Mouse (Mus musculus) erythroblast, embryonic 14.5 days (primary cell): ENCODE data around the gene Htra2. TPM values are rescaled to one million over a fixed set of nuclear protein-coding genes. Genes with fewer than 3 reads are reported as not detected.
A peak's percentile ranks its signal among the peaks of the same experiment; 100 is the strongest.

Source experiments
- H3K27me3 ChIP-seq: 2 replicates; pipeline ENCODE4 v1.6.1; 2012; ENCODE audit warnings: inconsistent platforms; ENCODE audit not compliant: control insufficient read depth
- H3K36me3 ChIP-seq: 2 replicates; pipeline ENCODE4 v1.6.1; 2012; ENCODE audit warnings: mild to moderate bottlenecking, inconsistent platforms; ENCODE audit not compliant: control insufficient read depth
- H3K4me1 ChIP-seq: 2 replicates; pipeline ENCODE4 v1.6.1; 2012; ENCODE audit warnings: inconsistent platforms; ENCODE audit not compliant: control insufficient read depth
- H3K4me3 ChIP-seq: replicated peaks from 2 replicates; pipeline ENCODE3; 2012; ENCODE audit warnings: moderate library complexity, mild to moderate bottlenecking, inconsistent platforms
- H3K9me3 ChIP-seq: 2 replicates; pipeline ENCODE4 v1.6.1; 2012; ENCODE audit warnings: low read length, inconsistent platforms, mixed read lengths; ENCODE audit not compliant: control insufficient read depth
- GATA1 ChIP-seq: IDR thresholded peaks from 2 replicates; pipeline ENCODE4 v1.6.1; 2012; ENCODE audit warnings: low read length, inconsistent platforms, mixed read lengths
- TAL1 ChIP-seq: IDR thresholded peaks from 3 replicates; pipeline ENCODE4 v1.6.1; 2012; ENCODE audit warnings: low read length, inconsistent platforms, mixed read lengths
- polyA plus RNA-seq: library from polyadenylated mRNA; stranded (reverse); fragments of >175 nt; gene quantifications from 2 replicates; pipeline ENCODE4 v1.2.3, GENCODE M21; 2012

Htra2 gene
- polyA plus RNA-seq, 1 experiment = 6.2 TPM

DNA sequence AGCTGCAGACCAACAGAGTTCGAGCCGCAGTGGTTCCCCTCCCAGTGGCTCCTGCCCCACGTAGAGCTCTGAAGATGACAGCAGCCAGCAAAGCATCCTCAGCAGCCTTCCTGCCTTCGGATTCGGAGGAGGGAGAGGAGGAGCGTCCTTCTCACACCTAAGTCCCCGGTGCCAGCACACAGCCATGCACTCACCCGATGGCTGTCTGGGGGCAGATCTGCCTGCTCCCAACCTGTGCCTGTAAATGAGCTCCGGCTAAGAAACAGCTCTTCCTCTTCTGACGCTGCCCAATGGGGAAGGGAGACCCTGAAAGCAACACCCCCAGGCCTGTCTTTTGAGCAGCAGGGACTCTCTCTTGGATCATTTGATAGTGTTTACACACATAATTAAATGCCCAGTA, 25.3 kb downstream of the Htra2 start:
- Histone ChIP-seq H3K4me1 (peaks cover 84% of the 10 kb centered on the region), H3K4me3 (no peak overlapping the region), H3K9me3 (no peaks in the 10 kb centered on the region), H3K27me3 (peaks cover 14% of the 10 kb centered on the region), H3K36me3 (peaks cover 75% of the 10 kb centered on the region)
- TF ChIP-seq GATA1 (no peak), TAL1 (no peak)

DNA sequence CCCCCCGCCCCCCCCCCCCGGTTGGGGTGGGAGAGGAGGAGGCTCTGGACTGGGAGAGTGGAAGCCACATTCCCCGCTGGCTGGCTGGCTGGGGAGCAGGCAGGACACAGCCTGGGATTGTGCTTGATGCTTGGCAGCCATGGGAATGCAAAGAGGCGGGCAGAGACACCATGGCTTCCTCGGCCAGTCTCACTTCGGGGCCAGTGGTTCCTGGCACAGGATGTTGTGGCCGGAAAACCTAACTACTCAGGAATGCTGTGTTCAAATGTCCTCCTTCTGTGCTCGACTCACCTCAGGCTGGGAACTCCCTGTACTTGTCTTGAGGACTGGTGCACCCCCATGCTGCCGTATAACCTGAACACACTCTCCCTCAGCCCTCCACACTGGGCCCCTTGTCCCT, 27.4 kb downstream of the Htra2 start:
- peaks cover 88% of the 10 kb centered on the region for H3K4me1 ChIP-seq
- H3K36me3 ChIP-seq = peaks cover 90% of the 10 kb centered on the region
- H3K27me3 ChIP-seq = peaks cover 3% of the 10 kb centered on the region; the same call in 1 of the 2 replicates
- H3K9me3 ChIP-seq = no peaks in the 10 kb centered on the region
- TF ChIP-seq GATA1 = no peak
- TF ChIP-seq TAL1 = no peak
- no peak overlapping the region for H3K4me3 ChIP-seq

DNA sequence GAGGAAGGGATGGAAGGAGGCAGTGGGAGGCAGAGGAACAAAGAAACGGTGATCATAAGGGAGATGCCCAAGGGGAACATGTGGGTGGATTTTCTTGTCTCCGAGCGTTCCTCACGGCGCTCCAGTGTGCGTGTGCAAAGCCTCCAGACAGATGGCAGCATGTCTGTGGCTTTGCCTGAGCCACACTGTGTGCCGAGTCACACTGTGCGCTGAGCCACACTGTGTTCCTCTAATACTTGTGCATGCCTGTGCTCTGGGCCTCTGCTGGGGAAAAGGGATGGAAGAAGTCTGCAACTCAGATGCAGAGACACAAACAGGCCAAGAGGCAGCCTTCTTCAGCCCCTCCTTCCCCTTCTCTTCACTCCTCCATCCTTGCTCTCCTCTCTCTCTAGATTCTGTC, 27.8 kb downstream of the Htra2 start:
- Histone ChIP-seq H3K27me3 (peaks cover 3% of the 10 kb centered on the region; the same call in 1 of the 2 replicates), H3K4me3 (no peak overlapping the region), H3K4me1 (peaks cover 88% of the 10 kb centered on the region), H3K9me3 (no peaks in the 10 kb centered on the region), H3K36me3 (peaks cover 88% of the 10 kb centered on the region)
- no peak for TF ChIP-seq GATA1
- no peak for TF ChIP-seq TAL1

DNA sequence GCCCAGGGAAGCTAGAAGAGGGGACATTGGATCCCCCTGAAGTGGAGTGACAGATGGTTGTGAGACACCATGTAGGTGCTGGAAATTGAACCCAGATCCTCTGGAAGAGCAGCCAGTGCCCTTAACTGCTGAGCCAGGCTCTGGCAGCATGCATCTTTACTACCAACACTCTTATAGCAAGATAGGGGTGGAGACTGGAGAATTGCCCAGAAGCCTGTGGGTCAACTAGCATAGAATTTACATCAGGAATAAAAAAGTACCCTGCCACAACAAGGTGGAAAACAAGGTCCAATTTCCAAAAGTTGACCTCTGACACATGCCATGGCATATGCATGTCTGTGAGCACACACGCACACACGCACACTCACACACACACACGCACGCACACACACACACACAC, 29.9 kb downstream of the Htra2 start:
- peaks cover 83% of the 10 kb centered on the region for H3K36me3 ChIP-seq
- no peak overlapping the region for H3K4me3 ChIP-seq
- no peaks in the 10 kb centered on the region; the same call in 1 of the 2 replicates for H3K27me3 ChIP-seq
- H3K9me3 ChIP-seq = no peaks in the 10 kb centered on the region
- H3K4me1 ChIP-seq = peaks cover 88% of the 10 kb centered on the region
- no peak for TF ChIP-seq TAL1
- no peak for TF ChIP-seq GATA1

DNA sequence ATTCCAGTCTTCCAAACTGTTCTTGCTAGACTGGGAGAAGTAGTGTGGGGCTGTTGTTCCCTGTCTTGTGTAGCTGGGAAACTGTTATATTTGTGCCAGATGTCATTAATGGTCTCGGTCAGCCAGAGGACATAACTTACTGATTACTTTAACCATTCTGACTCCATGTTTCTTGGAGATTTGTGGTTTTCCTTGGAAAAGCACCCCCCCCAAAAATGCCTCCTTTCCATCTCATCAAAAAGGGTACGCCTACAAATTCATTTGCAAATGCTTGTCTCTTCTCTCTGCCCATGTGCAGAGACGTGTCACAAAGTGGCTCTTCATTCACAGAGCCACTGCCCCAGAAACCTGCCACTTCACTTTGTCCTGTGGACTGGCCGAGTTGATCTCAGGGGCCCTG, 30.7 kb downstream of the Htra2 start:
- no peaks in the 10 kb centered on the region for H3K27me3 ChIP-seq
- peaks cover 90% of the 10 kb centered on the region for H3K4me1 ChIP-seq
- H3K9me3 ChIP-seq = no peaks in the 10 kb centered on the region
- no peak for TF ChIP-seq TAL1
- no peak for TF ChIP-seq GATA1
- H3K4me3 ChIP-seq = no peak overlapping the region
- H3K36me3 ChIP-seq = peaks cover 79% of the 10 kb centered on the region

DNA sequence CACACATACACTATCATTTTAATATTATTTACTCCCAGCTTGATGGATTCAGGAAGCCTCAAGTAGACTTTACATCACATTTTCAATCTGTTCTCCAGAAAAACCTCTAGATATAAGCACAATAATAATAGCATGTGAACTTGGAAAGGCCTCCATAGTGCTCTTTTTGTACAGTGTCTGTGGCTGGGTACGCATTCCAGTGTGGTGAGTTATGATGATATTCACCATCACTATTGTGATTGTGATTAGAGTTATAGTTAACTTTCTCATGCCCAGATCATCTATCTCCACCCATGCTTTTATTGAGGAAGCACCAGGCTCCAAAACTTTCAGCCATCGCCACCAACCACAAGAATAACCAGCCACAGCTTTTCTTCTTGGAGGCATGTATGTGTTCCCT, 31.3 kb downstream of the Htra2 start:
- TF ChIP-seq TAL1 = no peak
- TF ChIP-seq GATA1 = no peak
- H3K4me1 ChIP-seq = peaks cover 91% of the 10 kb centered on the region
- H3K27me3 ChIP-seq = no peaks in the 10 kb centered on the region
- H3K9me3 ChIP-seq = no peaks in the 10 kb centered on the region
- H3K36me3 ChIP-seq = peaks cover 77% of the 10 kb centered on the region
- H3K4me3 ChIP-seq = no peak overlapping the region

DNA sequence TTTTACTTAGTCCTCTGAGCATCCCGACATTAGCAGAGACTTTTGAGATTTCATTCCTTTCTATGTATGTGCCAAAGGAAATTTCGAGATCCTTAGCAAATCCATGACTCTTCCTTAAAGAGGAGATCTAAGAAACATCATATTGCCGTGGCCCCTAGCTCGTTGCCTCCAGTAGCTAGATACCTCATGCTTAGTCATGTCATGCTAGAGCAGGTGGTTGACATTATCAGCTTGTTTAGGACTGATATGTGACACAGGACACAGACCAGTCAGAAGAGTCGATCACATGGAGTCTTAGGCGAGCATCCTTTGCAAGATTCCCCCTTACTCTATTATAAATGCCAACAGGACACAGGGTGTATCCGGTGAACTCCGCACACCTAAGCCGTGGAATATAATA, 32.1 kb downstream of the Htra2 start:
- peak overlapping the region; percentile 12 for H3K4me3 ChIP-seq
- no peaks in the 10 kb centered on the region for H3K9me3 ChIP-seq
- no peaks in the 10 kb centered on the region for H3K27me3 ChIP-seq
- peak; percentile 16; the same call in 1 of the 3 replicates for TF ChIP-seq TAL1
- TF ChIP-seq GATA1 = peak; percentile 18; the same call in 1 of the 2 replicates
- peaks cover 77% of the 10 kb centered on the region for H3K36me3 ChIP-seq
- peaks cover 93% of the 10 kb centered on the region for H3K4me1 ChIP-seq

DNA sequence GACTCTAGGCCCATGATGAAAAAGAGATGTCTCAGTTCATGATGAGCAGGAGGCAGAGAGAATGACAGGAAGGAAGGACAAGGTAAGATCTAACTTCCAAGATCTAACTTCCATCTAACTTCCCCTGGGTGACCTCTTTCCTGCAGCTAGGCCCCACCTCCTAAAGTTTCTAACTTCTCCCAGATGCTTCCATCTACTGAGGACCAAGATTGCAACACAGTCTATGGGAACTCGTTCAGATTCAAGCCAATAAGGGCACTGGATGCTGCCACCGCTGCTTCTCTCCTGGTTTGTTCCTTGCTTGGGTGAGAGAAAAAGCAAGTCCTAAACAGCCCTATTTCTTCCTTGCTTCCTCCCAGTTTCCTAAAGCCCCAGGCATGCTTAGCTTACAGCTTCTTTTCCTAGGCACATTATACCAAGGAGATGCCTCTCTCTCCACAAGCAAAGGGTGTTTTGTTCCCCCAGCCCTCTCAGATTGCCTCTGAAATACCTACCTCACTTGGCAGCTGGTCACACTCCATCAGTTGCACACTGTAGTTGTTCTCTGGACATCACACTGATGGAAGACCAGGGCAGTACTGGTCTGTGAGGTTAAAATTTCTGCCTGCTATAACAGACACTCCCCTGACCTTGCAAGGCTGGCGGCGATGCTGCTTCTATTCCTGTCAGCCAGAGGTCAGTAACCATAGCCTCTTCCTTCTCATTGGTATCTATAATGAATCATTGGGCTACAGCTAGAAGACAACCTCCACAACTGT, 34.1 kb downstream of the Htra2 start:
- H3K4me1 ChIP-seq = peaks cover 97% of the 10 kb centered on the region
- H3K9me3 ChIP-seq = no peaks in the 10 kb centered on the region
- no peak overlapping the region for H3K4me3 ChIP-seq
- H3K36me3 ChIP-seq = peaks cover 70% of the 10 kb centered on the region
- H3K27me3 ChIP-seq = no peaks in the 10 kb centered on the region
- TF ChIP-seq GATA1 (no peak), TAL1 (no peak)

DNA sequence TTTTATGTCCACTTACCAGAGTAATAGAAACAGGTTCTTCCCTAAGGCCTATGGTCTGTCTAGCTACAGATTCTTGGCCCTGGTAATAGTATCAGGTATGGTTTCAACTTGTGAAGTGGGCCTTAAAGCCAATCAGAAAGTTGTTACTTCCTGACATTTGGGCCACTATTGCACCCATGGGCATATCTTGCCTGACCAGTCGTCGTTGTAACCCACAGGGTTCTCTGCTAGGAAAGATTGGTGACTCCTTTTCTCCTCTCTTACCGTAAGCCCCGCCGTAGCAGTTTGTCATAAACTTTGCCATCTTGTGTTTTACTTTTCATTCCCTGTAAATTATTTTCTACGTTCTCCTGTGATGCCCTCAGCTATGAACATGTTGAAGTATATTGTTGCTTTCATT, 35.0 kb downstream of the Htra2 start:
- peak overlapping the region; percentile 29 for H3K4me3 ChIP-seq
- TF ChIP-seq GATA1 (peak; percentile 65), TAL1 (peak; percentile 79)
- H3K27me3 ChIP-seq = no peaks in the 10 kb centered on the region
- H3K9me3 ChIP-seq = no peaks in the 10 kb centered on the region
- peaks cover 68% of the 10 kb centered on the region for H3K36me3 ChIP-seq
- peaks cover 100% of the 10 kb centered on the region for H3K4me1 ChIP-seq
